In the genomic region with DNA sequence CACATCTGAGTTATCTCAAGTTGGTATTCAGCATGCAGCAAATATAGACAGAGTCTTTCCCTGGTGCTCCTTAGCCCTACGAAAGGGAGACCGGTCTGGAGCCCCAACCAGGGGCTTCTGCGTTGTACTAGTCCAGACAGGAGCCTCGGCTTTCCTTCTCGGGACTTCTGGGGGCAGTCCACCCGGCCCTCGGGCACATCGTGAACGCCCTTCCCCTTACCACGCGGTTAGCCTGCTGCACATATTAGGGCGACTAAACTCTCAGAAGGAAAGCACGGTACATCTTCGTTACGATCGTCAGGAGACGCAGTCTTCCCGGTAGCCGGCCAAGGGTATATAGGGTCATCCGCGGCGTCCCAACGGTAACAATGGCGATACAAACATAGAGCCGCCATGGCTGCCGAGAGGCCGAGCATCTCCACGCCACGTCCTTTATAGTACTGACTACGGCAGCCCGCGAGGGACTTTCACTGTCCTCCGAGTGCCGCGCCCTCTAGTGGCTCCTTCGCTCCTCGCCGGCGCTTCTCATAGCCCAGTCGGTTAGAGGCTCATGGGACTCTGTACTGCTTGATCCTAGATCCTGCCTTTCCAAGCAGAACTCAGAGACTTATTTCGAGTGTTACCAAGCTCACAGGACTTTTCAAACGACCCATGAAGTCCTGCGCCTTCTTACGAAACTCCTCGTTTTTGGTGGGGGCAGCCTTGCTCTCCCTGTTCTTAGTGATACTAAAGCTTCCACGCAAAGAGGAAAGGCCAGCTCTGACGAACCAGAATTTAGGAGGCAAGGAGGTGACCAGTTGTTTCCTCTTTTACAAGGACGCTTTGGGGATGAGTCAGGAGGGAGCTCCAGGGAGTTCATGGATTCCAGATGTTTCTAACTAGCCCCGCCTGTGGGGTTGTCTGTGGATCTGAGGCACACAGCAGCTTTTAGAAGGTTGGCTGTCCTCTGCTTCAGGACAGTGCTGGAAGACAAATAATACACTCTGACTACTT, we compare ENCODE assay signal across 8 mouse cellular contexts. TPM values are rescaled to one million over a fixed set of nuclear protein-coding genes. Genes with fewer than 3 reads are reported as not detected.
DNase-seq lines count a peak whose midpoint lies in the region; ATAC-seq and TF ChIP-seq lines count a peak whose summit lies in the region.

No protein-coding gene starts in this region.

- no peaks in the 10 kb centered on the region for H3K27me3 ChIP-seq in forebrain, embryonic 15.5 days
- H3K27me3 ChIP-seq in liver, postnatal 0 days (ENCODE audit: insufficient read depth, low read length): no peaks in the 10 kb centered on the region
- H3K27me3 ChIP-seq in neural tube, embryonic 13.5 days: no peaks in the 10 kb centered on the region

- peaks cover 5 to 24% of the 10 kb centered on the region in 2 experiments; a peak in 2 of 4 replicates for H3K4me1 ChIP-seq in ES-E14 (ENCODE audit: control insufficient read depth in 2 of 2, insufficient read depth in 2 of 2, low read length in 2 of 2, poor library complexity in 1 of 2)
- peaks cover 22% of the 10 kb centered on the region for H3K4me1 ChIP-seq in forebrain, embryonic 15.5 days
- H3K4me1 ChIP-seq in liver, postnatal 0 days (ENCODE audit: insufficient read depth): peaks cover 24% of the 10 kb centered on the region
- H3K4me1 ChIP-seq in neural tube, embryonic 13.5 days (replicated peaks): peaks cover 44% of the 10 kb centered on the region

- intact Hi-C loops in heart, postnatal 25 days (cut with DNase I): loop anchor here (2.0 kb wide), 3 partner anchors 37 to 261 kb away; no protein-coding TSS in a partner anchor

- H3K4me3 ChIP-seq in ES-E14 (ENCODE audit: insufficient read depth in 1 of 2, low read depth in 1 of 2, low read length in 2 of 2, poor library complexity in 1 of 2, severe bottlenecking in 1 of 2): peak overlapping the region; percentile 86 to 89
- H3K4me3 ChIP-seq in forebrain, embryonic 15.5 days: peak overlapping the region; percentile 67
- peak overlapping the region; percentile 82 for H3K4me3 ChIP-seq in liver, postnatal 0 days (ENCODE audit: low read depth, low read length)
- H3K4me3 ChIP-seq in neural tube, embryonic 13.5 days: peak overlapping the region; percentile 74

- peak; percentile 91 for ATAC-seq in forebrain, embryonic 15.5 days (replicated peaks)
- ATAC-seq in liver, postnatal 0 days: peak; percentile 72
- ATAC-seq in neural tube, embryonic 13.5 days (ENCODE audit: low read depth): peak; percentile 82

- H3K9ac ChIP-seq in ES-E14 (ENCODE audit: insufficient read depth, low read depth, low read length, poor library complexity, severe bottlenecking): peak overlapping the region; percentile 99
- H3K9ac ChIP-seq in forebrain, embryonic 15.5 days (replicated peaks): peak overlapping the region; percentile 86
- peak overlapping the region; percentile 95 for H3K9ac ChIP-seq in liver, postnatal 0 days (replicated peaks)
- peak overlapping the region; percentile 93 for H3K9ac ChIP-seq in neural tube, embryonic 13.5 days

- TF ChIP-seq EP300 in liver, postnatal 0 days (IDR thresholded peaks at IDR 0.05; ENCODE audit: low read depth): no peak

- no peaks in the 10 kb centered on the region for H3K9me3 ChIP-seq in ES-E14 (ENCODE audit: control insufficient read depth, insufficient read depth, low read depth, low read length)
- no peaks in the 10 kb centered on the region for H3K9me3 ChIP-seq in forebrain, embryonic 15.5 days
- no peaks in the 10 kb centered on the region for H3K9me3 ChIP-seq in liver, postnatal 0 days (ENCODE audit: low read length)
- H3K9me3 ChIP-seq in neural tube, embryonic 13.5 days: no peaks in the 10 kb centered on the region

- in situ Hi-C loops in ES-E14 (cut with MboI; ENCODE audit: low sequenced_read_pairs in 2 of 2, unreplicated experiment in 2 of 2): no loop called here

- H3K36me3 ChIP-seq in ES-E14 (ENCODE audit: control insufficient read depth, insufficient read depth, low read length, poor library complexity, severe bottlenecking): peaks cover 39% of the 10 kb centered on the region
- peaks cover 27% of the 10 kb centered on the region for H3K36me3 ChIP-seq in forebrain, embryonic 15.5 days
- H3K36me3 ChIP-seq in liver, postnatal 0 days (replicated peaks; ENCODE audit: insufficient read depth, low read length): peaks cover 30% of the 10 kb centered on the region
- H3K36me3 ChIP-seq in neural tube, embryonic 13.5 days: peaks cover 37% of the 10 kb centered on the region

- TF ChIP-seq CTCF in liver, postnatal 0 days (IDR thresholded peaks at IDR 0.05; ENCODE audit: low read depth): peak; percentile 97

- WGBS in forebrain, embryonic 15.5 days: 5% methylated on average over 49 of the region's 49 CpGs
- WGBS in liver, postnatal 0 days (ENCODE audit: insufficient replicate concordance): 3% methylated on average over 49 of the region's 49 CpGs
- WGBS in neural tube, embryonic 13.5 days: 5% methylated on average over 49 of the region's 49 CpGs

- peak overlapping the region; percentile 73 for H3K27ac ChIP-seq in ES-E14 (ENCODE audit: insufficient read depth, low read depth, low read length, poor library complexity, severe bottlenecking)
- H3K27ac ChIP-seq in forebrain, embryonic 15.5 days (replicated peaks): peak overlapping the region; percentile 72
- peak overlapping the region; percentile 86 for H3K27ac ChIP-seq in liver, postnatal 0 days (ENCODE audit: low read depth)
- peak overlapping the region; percentile 83 for H3K27ac ChIP-seq in neural tube, embryonic 13.5 days (replicated peaks)

- DNase-seq in ES-E14 (ENCODE audit: low read depth, low spot score): peak; percentile 95
- DNase-seq in cerebellum, adult 11-12 months: peak; percentile 92
- peak; percentile 90 for DNase-seq in heart, postnatal 25 days (ENCODE audit: low spot score)
- DNase-seq in layer of hippocampus, adult 11-12 months (ENCODE audit: low spot score): peak; percentile 97
- DNase-seq in liver, postnatal 0 days: peak; percentile 97
- peak; percentile 92 for DNase-seq in telencephalon, adult 2 months (ENCODE audit: low read depth, low spot score)

- H3K4me2 ChIP-seq in forebrain, embryonic 15.5 days (replicated peaks): peak overlapping the region; percentile 66
- peak overlapping the region; percentile 79 for H3K4me2 ChIP-seq in liver, postnatal 0 days (ENCODE audit: low read depth, low read length)
- peak overlapping the region; percentile 87 for H3K4me2 ChIP-seq in neural tube, embryonic 13.5 days

TF ChIP-seq in ES-E14, 5 proteins besides CTCF, POLR2A, EP300 and RAD21:
- TF ChIP-seq HCFC1 (IDR thresholded peaks at IDR 0.05; ENCODE audit: borderline replicate concordance, insufficient read depth, low read length) (peak; percentile 78), MAFK (IDR thresholded peaks at IDR 0.05; ENCODE audit: insufficient read depth, low read depth, low read length) (0 out of 2 replicates have a peak, but pooled peaks have one; percentile 17), ZC3H11A (IDR thresholded peaks at IDR 0.05; ENCODE audit: borderline replicate concordance, low read depth, low read length) (0 out of 2 replicates have a peak, but pooled peaks have one; percentile 26), CHD2 (IDR thresholded peaks at IDR 0.05; ENCODE audit: low read depth, low read length) (no peak)

RNA-seq across cellular contexts. Expression of a gene that starts 11.9 kb away (rescaled TPM):
- 24.6 and 46.6 TPM in 2 replicates for total RNA-seq in ES-E14 (2012; rRNA removed)
- polyA plus RNA-seq in forebrain, embryonic 15.5 days (2015; fragmentation: Nextera tagmentation; extraction: Ambion mirVana): 111 and 121 TPM in 2 replicates
- total RNA-seq in heart, postnatal 25 days (2021): 10 to 100 TPM; 26.9 to 28.9 TPM
- 0.48 and 0.56 TPM in 2 replicates for polyA plus RNA-seq in liver, postnatal 0 days (2015; fragmentation: Nextera tagmentation; extraction: Ambion mirVana)
- polyA plus RNA-seq in neural tube, embryonic 13.5 days (2015; fragmentation: Nextera tagmentation; extraction: Ambion mirVana): 91.8 and 101 TPM in 2 replicates

RNA-seq across cellular contexts. Expression of a gene that starts 30.9 kb away (rescaled TPM):
- not detected in 2 replicates for total RNA-seq in ES-E14 (2012; rRNA removed)
- polyA plus RNA-seq in forebrain, embryonic 15.5 days (2015; fragmentation: Nextera tagmentation; extraction: Ambion mirVana): not detected in 2 replicates
- total RNA-seq in heart, postnatal 25 days (2021): not detected
- polyA plus RNA-seq in liver, postnatal 0 days (2015; fragmentation: Nextera tagmentation; extraction: Ambion mirVana): 0.14 TPM in 1 of 2 replicates, not detected in the other
- not detected in 2 replicates for polyA plus RNA-seq in neural tube, embryonic 13.5 days (2015; fragmentation: Nextera tagmentation; extraction: Ambion mirVana)

RNA-seq across cellular contexts. Expression of a gene that starts 35.9 kb away (rescaled TPM):
- 60.4 and 88.2 TPM in 2 replicates for total RNA-seq in ES-E14 (2012; rRNA removed)
- polyA plus RNA-seq in forebrain, embryonic 15.5 days (2015; fragmentation: Nextera tagmentation; extraction: Ambion mirVana): 3.4 and 3.9 TPM in 2 replicates
- total RNA-seq in heart, postnatal 25 days (2021): 10 to 100 TPM; 49.7 to 51.6 TPM
- 215 and 221 TPM in 2 replicates for polyA plus RNA-seq in liver, postnatal 0 days (2015; fragmentation: Nextera tagmentation; extraction: Ambion mirVana)
- 6.0 and 7.4 TPM in 2 replicates for polyA plus RNA-seq in neural tube, embryonic 13.5 days (2015; fragmentation: Nextera tagmentation; extraction: Ambion mirVana)

RNA-seq across cellular contexts. Expression of a gene that starts 53.7 kb away (rescaled TPM):
- not detected in 2 replicates for total RNA-seq in ES-E14 (2012; rRNA removed)
- not detected in 2 replicates for polyA plus RNA-seq in forebrain, embryonic 15.5 days (2015; fragmentation: Nextera tagmentation; extraction: Ambion mirVana)
- not detected for total RNA-seq in heart, postnatal 25 days (2021)
- polyA plus RNA-seq in liver, postnatal 0 days (2015; fragmentation: Nextera tagmentation; extraction: Ambion mirVana): not detected in 2 replicates
- not detected in 2 replicates for polyA plus RNA-seq in neural tube, embryonic 13.5 days (2015; fragmentation: Nextera tagmentation; extraction: Ambion mirVana)

Comparison
In these comparisons a context has a peak if more than half of its experiments do, and no peak if none do; other contexts are left out.
1. Peak in every context shown above with its lines: DNase-seq, ATAC-seq, H3K4me3 ChIP-seq and H3K27ac ChIP-seq.
2. RNA of a gene that starts 11.9 kb away (polyA plus RNA-seq): 111 to 121 TPM in forebrain, embryonic 15.5 days and 91.8 to 101 TPM in neural tube, embryonic 13.5 days; 0.48 to 0.56 TPM in liver, postnatal 0 days; every median in the first group is over 10 times any median in the second.
3. RNA of a gene that starts 35.9 kb away (polyA plus RNA-seq): 215 to 221 TPM in liver, postnatal 0 days; 6.0 to 7.4 TPM in neural tube, embryonic 13.5 days and 3.4 to 3.9 TPM in forebrain, embryonic 15.5 days; every median in the first group is over 10 times any median in the second.